Mouse (Mus musculus) forelimb bud, embryonic 11.5 days (tissue): ENCODE measurements at regions not wholly inside any gene's neighbourhood (a gene's known extent, or its start where the extent isn't known, plus 50 kb on each side); places are given as distances from the start of the nearest gene placed in this dataset.

Experiments
- DNase-seq: peaks from one replicate; pipeline ENCODE4 v3.0.0-alpha.2; 2012; ENCODE audit warnings: low read depth, low spot score

- DNase-seq, result no peak
Observed at GRCm38 (mm10) chr10:92335141-92335540, 387.1 kb downstream of the Nedd1 start.

GRCm38 (mm10) chr10:92333869-92334268 lies 388.4 kb downstream of the Nedd1 start:
- no peak for DNase-seq

GRCm38 (mm10) chr10:92333042-92333774 lies 389.0 kb downstream of the Nedd1 start:
- peak; percentile 18 for DNase-seq

GRCm38 (mm10) chr10:92330150-92330549 lies 392.1 kb downstream of the Nedd1 start:
- no peak for DNase-seq

GRCm38 (mm10) chr10:92329661-92330060 lies 392.6 kb downstream of the Nedd1 start:
- DNase-seq, result no peak

- DNase-seq, result no peak
Observed at GRCm38 (mm10) chr10:92325284-92325989, 396.8 kb downstream of the Nedd1 start.

GRCm38 (mm10) chr10:92314606-92315005 lies 407.6 kb downstream of the Nedd1 start:
- no peak for DNase-seq

GRCm38 (mm10) chr10:92312278-92312677 lies 409.9 kb downstream of the Nedd1 start:
- no peak for DNase-seq

- DNase-seq, result no peak
Observed at GRCm38 (mm10) chr10:92308643-92309042, 413.6 kb downstream of the Nedd1 start.

GRCm38 (mm10) chr10:92307861-92308260 lies 414.4 kb downstream of the Nedd1 start:
- peak; percentile 41 for DNase-seq

- peak; percentile 48 for DNase-seq
Observed at GRCm38 (mm10) chr10:92298693-92299092, 423.5 kb downstream of the Nedd1 start.

GRCm38 (mm10) chr10:92296837-92297236 lies 425.4 kb downstream of the Nedd1 start:
- no peak for DNase-seq

GRCm38 (mm10) chr10:92296303-92296702 lies 425.9 kb downstream of the Nedd1 start:
- no peak for DNase-seq

- DNase-seq, result no peak
Observed at GRCm38 (mm10) chr10:92293261-92293660, 429.0 kb downstream of the Nedd1 start.

- DNase-seq, result no peak
Observed at GRCm38 (mm10) chr10:92289230-92289629, 433.0 kb downstream of the Nedd1 start.

GRCm38 (mm10) chr10:92284231-92284630 lies 438.0 kb downstream of the Nedd1 start:
- DNase-seq, result no peak

GRCm38 (mm10) chr10:92277981-92278380 lies 444.2 kb downstream of the Nedd1 start:
- DNase-seq, result no peak

- no peak for DNase-seq
Observed at GRCm38 (mm10) chr10:92257815-92258214, 464.4 kb downstream of the Nedd1 start.

GRCm38 (mm10) chr10:92248648-92249047 lies 473.6 kb downstream of the Nedd1 start:
- no peak for DNase-seq

- no peak for DNase-seq
Observed at GRCm38 (mm10) chr10:92247449-92247805, 474.8 kb downstream of the Nedd1 start.

- DNase-seq, result no peak
Observed at GRCm38 (mm10) chr10:92246785-92247448, 475.3 kb downstream of the Nedd1 start.

GRCm38 (mm10) chr10:92242714-92243440 lies 479.3 kb downstream of the Nedd1 start:
- DNase-seq, result peak; percentile 7
